Mouse (Mus musculus) erythroblast, embryonic 14.5 days (primary cell): ENCODE data around the gene Creg1. TPM values are rescaled to one million over a fixed set of nuclear protein-coding genes. Genes with fewer than 3 reads are reported as not detected.

Experiments used
- H3K27me3 ChIP-seq: 2 replicates; pipeline ENCODE4 v1.6.1; 2012; ENCODE audit warnings: inconsistent platforms; ENCODE audit not compliant: control insufficient read depth
- H3K36me3 ChIP-seq: 2 replicates; pipeline ENCODE4 v1.6.1; 2012; ENCODE audit warnings: mild to moderate bottlenecking, inconsistent platforms; ENCODE audit not compliant: control insufficient read depth
- H3K4me1 ChIP-seq: 2 replicates; pipeline ENCODE4 v1.6.1; 2012; ENCODE audit warnings: inconsistent platforms; ENCODE audit not compliant: control insufficient read depth
- H3K4me3 ChIP-seq: replicated peaks from 2 replicates; pipeline ENCODE3; 2012; ENCODE audit warnings: moderate library complexity, mild to moderate bottlenecking, inconsistent platforms
- H3K9me3 ChIP-seq: 2 replicates; pipeline ENCODE4 v1.6.1; 2012; ENCODE audit warnings: low read length, inconsistent platforms, mixed read lengths; ENCODE audit not compliant: control insufficient read depth
- GATA1 ChIP-seq: IDR thresholded peaks from 2 replicates; pipeline ENCODE4 v1.6.1; 2012; ENCODE audit warnings: low read length, inconsistent platforms, mixed read lengths
- TAL1 ChIP-seq: IDR thresholded peaks from 3 replicates; pipeline ENCODE4 v1.6.1; 2012; ENCODE audit warnings: low read length, inconsistent platforms, mixed read lengths
- polyA plus RNA-seq: library from polyadenylated mRNA; stranded (reverse); fragments of >175 nt; gene quantifications from 2 replicates; pipeline ENCODE4 v1.2.3, GENCODE M21; 2012

The Creg1 gene
- polyA plus RNA-seq, 1 experiment, result 54.6 TPM

- no peak for TF ChIP-seq TAL1
- TF ChIP-seq GATA1, result no peak
- Histone ChIP-seq H3K9me3 (no peaks in the 10 kb centered on the region), H3K4me3 (no peak overlapping the region), H3K27me3 (peaks cover 28% of the 10 kb centered on the region), H3K36me3 (no peaks in the 10 kb centered on the region), H3K4me1 (peaks cover 41% of the 10 kb centered on the region)
Measured at GRCm38 (mm10) chr1:165814521-165815278, 51.2 kb downstream of the Creg1 start.

GRCm38 (mm10) chr1:165816391-165816790 is 52.8 kb downstream of the Creg1 start:
- H3K9me3 ChIP-seq, result no peaks in the 10 kb centered on the region
- peaks cover 44% of the 10 kb centered on the region for H3K4me1 ChIP-seq
- H3K27me3 ChIP-seq, result peaks cover 28% of the 10 kb centered on the region
- no peak for TF ChIP-seq TAL1
- no peak for TF ChIP-seq GATA1
- H3K36me3 ChIP-seq, result no peaks in the 10 kb centered on the region
- no peak overlapping the region for H3K4me3 ChIP-seq

DNA sequence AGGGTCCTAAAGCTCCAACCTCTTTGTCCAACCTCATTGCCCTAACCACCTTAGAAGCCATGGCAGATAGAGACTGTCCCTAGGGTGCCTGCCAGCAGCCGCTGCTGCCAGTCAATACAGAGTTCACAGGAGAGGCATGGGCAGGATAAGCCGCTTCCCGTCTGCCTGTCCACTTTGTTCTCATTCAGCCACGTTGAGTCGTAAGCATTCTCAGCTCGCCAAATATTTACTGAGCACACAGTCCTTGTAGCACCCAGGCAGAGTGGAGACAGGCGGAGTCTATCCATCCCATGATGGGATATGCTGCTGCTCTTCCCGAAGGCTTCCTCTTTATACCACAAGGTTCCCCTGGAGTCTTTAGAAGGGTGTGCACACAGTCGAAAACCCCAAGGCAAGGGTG is 53.7 kb downstream of the Creg1 start:
- H3K9me3 ChIP-seq, result no peaks in the 10 kb centered on the region
- no peaks in the 10 kb centered on the region for H3K36me3 ChIP-seq
- H3K4me3 ChIP-seq, result no peak overlapping the region
- no peak for TF ChIP-seq GATA1
- no peak for TF ChIP-seq TAL1
- H3K4me1 ChIP-seq, result peaks cover 46% of the 10 kb centered on the region
- peaks cover 22% of the 10 kb centered on the region for H3K27me3 ChIP-seq

GRCm38 (mm10) chr1:165818145-165818860 is 54.8 kb downstream of the Creg1 start:
- peaks cover 46% of the 10 kb centered on the region for H3K4me1 ChIP-seq
- H3K4me3 ChIP-seq, result peak overlapping the region; percentile 41
- H3K36me3 ChIP-seq, result no peaks in the 10 kb centered on the region
- no peaks in the 10 kb centered on the region for H3K9me3 ChIP-seq
- H3K27me3 ChIP-seq, result peaks cover 19% of the 10 kb centered on the region
- TF ChIP-seq TAL1, result peak; percentile 87
- TF ChIP-seq GATA1, result peak; percentile 47

GRCm38 (mm10) chr1:165819147-165819546 is 55.6 kb downstream of the Creg1 start:
- no peak overlapping the region for H3K4me3 ChIP-seq
- no peaks in the 10 kb centered on the region for H3K9me3 ChIP-seq
- H3K27me3 ChIP-seq, result peaks cover 16% of the 10 kb centered on the region
- peaks cover 46% of the 10 kb centered on the region for H3K4me1 ChIP-seq
- TF ChIP-seq GATA1, result no peak
- TF ChIP-seq TAL1, result no peak
- no peaks in the 10 kb centered on the region for H3K36me3 ChIP-seq

DNA sequence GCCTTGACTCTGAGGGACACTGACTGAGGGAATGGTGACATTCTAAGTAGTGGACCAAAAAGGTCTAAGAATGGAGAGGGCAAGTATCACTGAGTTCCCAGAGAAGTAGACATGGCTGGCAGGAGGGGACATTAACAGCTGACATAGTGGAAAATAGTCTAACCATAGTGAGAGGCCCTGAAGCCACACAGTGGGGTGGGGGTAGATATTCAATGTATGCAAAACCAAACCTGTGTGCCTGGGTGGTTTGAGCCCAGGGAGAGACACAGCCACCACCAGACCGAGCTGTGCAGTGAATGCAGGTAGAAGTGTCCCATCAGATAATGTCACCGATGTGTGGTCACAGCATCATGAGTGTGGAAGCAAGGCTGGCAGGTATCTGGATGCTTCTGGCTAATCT is 58.5 kb downstream of the Creg1 start:
- H3K4me1 ChIP-seq, result peaks cover 37% of the 10 kb centered on the region
- TF ChIP-seq TAL1, result no peak
- TF ChIP-seq GATA1, result no peak

More for the DNA sequence above, 58.5 kb downstream of the Creg1 start:
- no peak overlapping the region for H3K4me3 ChIP-seq
- H3K9me3 ChIP-seq, result no peaks in the 10 kb centered on the region
- H3K27me3 ChIP-seq, result no peaks in the 10 kb centered on the region
- H3K36me3 ChIP-seq, result no peaks in the 10 kb centered on the region

Other genes with a start within 250 kb of the Creg1 start
- 0.05 TPM in 1 of 2 replicates, not detected in the other for gene Mpzl1, start 129.2 kb upstream of the Creg1 start, polyA plus RNA-seq
- gene Rcsd1, start 54.0 kb upstream of the Creg1 start, polyA plus RNA-seq, result 0.11 and 0.19 TPM in 2 replicates
- gene Cd247, start 24.9 kb downstream of the Creg1 start, polyA plus RNA-seq, result 0.03 and 0.05 TPM in 2 replicates
- gene Pou2f1, start 238.9 kb downstream of the Creg1 start, polyA plus RNA-seq, result 0.59 and 0.65 TPM in 2 replicates